Mouse (Mus musculus) layer of hippocampus, adult 2 months (tissue): ENCODE measurements at regions not wholly inside any gene's neighbourhood (a gene's known extent, or its start where the extent isn't known, plus 50 kb on each side); places are given as distances from the start of the nearest gene placed in this dataset.
A peak's percentile ranks its signal among the peaks of the same experiment; 100 is the strongest.
"Not testable (repeated sequence)": the region's sequence is repeated elsewhere in the genome, so short reads cannot be mapped to it uniquely, and the experiment has no call there.

Source experiments
- DNase-seq, 2 experiments: peaks; one replicate each; pipeline ENCODE4 v3.0.0; 2022; ENCODE audit warnings: low spot score in 2 of 2
- H3K27ac ChIP-seq: fragments of 200-600 bp; 2 replicates; pipeline ENCODE4 v1.8.1; 2022
- H3K4me3 ChIP-seq: fragments of 200-600 bp; 2 replicates; pipeline ENCODE4 v1.8.1; 2022; ENCODE audit warnings: mild to moderate bottlenecking
- CTCF ChIP-seq: fragments of 200-600 bp; conservative IDR thresholded peaks from 2 replicates; pipeline ENCODE4 v1.8.1; 2022; ENCODE audit warnings: antibody characterized with exemption, mild to moderate bottlenecking, moderate library complexity

- DNase-seq, result peak in 1 of 2 experiments; percentile 79
- H3K27ac ChIP-seq, H3K4me3 ChIP-seq: not testable (repeated sequence)
Observed at GRCm38 (mm10) chrX:75734628-75735302, 140.2 kb downstream of the Pls3 start.

GRCm38 (mm10) chrX:75733651-75734050 lies 141.3 kb downstream of the Pls3 start:
- not testable (repeated sequence) for H3K4me3 ChIP-seq, H3K27ac ChIP-seq
- DNase-seq, result peak in 1 of 2 experiments; percentile 80

- not testable (repeated sequence) for H3K27ac ChIP-seq, H3K4me3 ChIP-seq
- DNase-seq, result peak in 1 of 2 experiments; percentile 31
Observed at GRCm38 (mm10) chrX:75729791-75730190, 145.2 kb downstream of the Pls3 start.

- DNase-seq, result no peak
- TF ChIP-seq CTCF, result peak; percentile 34
- H3K4me3 ChIP-seq, result no peak overlapping the region
- no peak overlapping the region for H3K27ac ChIP-seq
Observed at GRCm38 (mm10) chrX:75728507-75728906, 146.5 kb downstream of the Pls3 start.

- not testable (repeated sequence) for H3K4me3 ChIP-seq, H3K27ac ChIP-seq
Observed at GRCm38 (mm10) chrX:75723542-75723941, 145.5 kb upstream of the Rab39b start.

GRCm38 (mm10) chrX:75699949-75700348 lies 121.9 kb upstream of the Rab39b start:
- DNase-seq, result no peak
- Histone ChIP-seq H3K27ac (no peak overlapping the region), H3K4me3 (no peak overlapping the region)
- no peak for TF ChIP-seq CTCF

More at GRCm38 (mm10) chrX:75723542-75723941, 145.5 kb upstream of the Rab39b start:
- DNase-seq, result not testable (repeated sequence)

- not testable (repeated sequence) for H3K4me3 ChIP-seq, H3K27ac ChIP-seq, DNase-seq
Observed at GRCm38 (mm10) chrX:75675271-75675670, 97.2 kb upstream of the Rab39b start.

- H3K4me3 ChIP-seq, result peak overlapping the region; percentile 54
- no peak overlapping the region for H3K27ac ChIP-seq
- TF ChIP-seq CTCF, result peak; percentile 87
- DNase-seq, result peak; percentile 93 to 99
Observed at GRCm38 (mm10) chrX:75673920-75674665, 96.1 kb upstream of the Rab39b start.

- TF ChIP-seq CTCF, result no peak
- H3K4me3 ChIP-seq, result peak overlapping the region; percentile 50
- peak overlapping the region; percentile 85 for H3K27ac ChIP-seq
Observed at GRCm38 (mm10) chrX:75673586-75673919, 95.5 kb upstream of the Rab39b start.

GRCm38 (mm10) chrX:75672976-75673375 lies 94.9 kb upstream of the Rab39b start:
- Histone ChIP-seq H3K4me3 (peak overlapping the region; percentile 50), H3K27ac (peak overlapping the region; percentile 85; the same call in 1 of the 2 replicates)
- TF ChIP-seq CTCF, result no peak

More at GRCm38 (mm10) chrX:75673586-75673919, 95.5 kb upstream of the Rab39b start:
- DNase-seq, result no peak

GRCm38 (mm10) chrX:75667636-75668035 lies 89.6 kb upstream of the Rab39b start:
- TF ChIP-seq CTCF, result no peak
- Histone ChIP-seq H3K4me3 (no peak overlapping the region), H3K27ac (no peak overlapping the region)
- DNase-seq, result no peak

More at GRCm38 (mm10) chrX:75672976-75673375, 94.9 kb upstream of the Rab39b start:
- DNase-seq, result peak; percentile 1 to 9

- Histone ChIP-seq H3K4me3 (no peak overlapping the region), H3K27ac (no peak overlapping the region)
- DNase-seq, result no peak
- no peak for TF ChIP-seq CTCF
Observed at GRCm38 (mm10) chrX:75643402-75643801, 65.4 kb upstream of the Rab39b start.
